Mouse (Mus musculus) spleen, postnatal 4 days (tissue): ENCODE measurements around the gene Rad51.

Experiments
- DNase-seq, 2 experiments: peaks; one replicate each; pipeline ENCODE4 v3.0.0; 2022; ENCODE audit warnings: low spot score in 2 of 2

Rad51 gene

GRCm38 (mm10) chr2:119112438-119113112 lies at the start of gene Rad51:
TSS of gene Rad51 (plus strand) at chr2:119112793.
- peak; percentile 85 to 90 for DNase-seq

DNA sequence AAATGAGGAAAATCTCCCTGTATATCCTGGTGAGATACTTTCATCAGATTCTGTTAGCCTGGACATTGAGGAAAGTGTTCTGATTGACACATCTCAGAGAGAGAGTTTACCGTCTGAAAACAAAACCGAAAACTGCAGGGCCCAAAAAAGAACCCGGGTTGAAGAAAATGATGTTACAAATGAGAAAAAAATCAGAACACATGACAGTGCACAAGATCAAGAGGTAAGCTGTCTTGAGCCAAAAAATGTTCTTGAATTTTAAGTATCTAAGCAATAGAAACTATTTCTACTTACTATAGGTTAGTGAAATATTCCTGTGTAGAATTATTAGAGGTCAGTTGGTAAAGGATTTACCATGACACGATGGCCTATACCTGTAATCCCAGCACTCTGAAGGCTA lies 40.2 kb upstream of the Rad51 start:
- no peak for DNase-seq

- DNase-seq = no peak
Observed at GRCm38 (mm10) chr2:119086156-119086555, 26.4 kb upstream of the Rad51 start.

GRCm38 (mm10) chr2:119101552-119101951 lies 11.0 kb upstream of the Rad51 start:
- no peak for DNase-seq

DNA sequence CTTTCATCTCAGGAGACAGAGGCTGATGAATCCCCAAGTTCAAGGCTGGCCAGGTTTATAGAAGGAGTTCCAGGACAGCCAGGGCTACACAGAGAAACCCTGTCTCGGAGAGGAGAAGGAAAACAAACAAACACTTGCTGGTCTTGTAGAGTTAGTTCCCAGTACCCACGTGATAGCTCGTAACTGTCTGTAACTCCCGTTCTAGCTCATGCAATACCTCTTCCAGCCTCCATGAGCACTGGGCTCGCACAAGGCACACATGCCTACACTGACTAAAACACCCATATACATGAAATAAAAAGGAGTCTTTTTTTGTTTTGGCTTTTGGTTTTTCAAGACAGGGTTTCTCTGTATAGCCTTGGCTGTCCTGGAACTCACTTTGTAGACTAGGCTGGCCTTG lies 6.0 kb upstream of the Rad51 start:
- DNase-seq = no peak

DNA sequence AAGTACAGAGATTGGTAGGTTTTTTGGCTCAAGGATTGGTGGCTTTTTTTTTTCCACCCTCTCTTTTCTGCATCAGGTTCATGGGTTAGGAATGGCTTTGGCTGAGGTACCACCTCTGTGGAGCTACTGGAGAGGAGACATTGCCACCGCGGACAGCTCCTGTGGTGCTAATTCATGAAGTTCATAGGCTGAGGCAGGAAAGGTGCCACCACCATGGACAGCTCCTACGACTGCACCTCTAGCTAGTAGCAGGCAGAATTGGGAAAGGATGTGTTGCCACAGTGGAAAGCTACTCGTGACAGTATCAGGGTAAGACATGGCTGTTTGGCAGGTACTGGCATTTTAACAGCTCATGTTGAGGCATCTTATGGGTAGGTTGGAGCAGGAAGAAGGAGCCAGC lies 4.0 kb upstream of the Rad51 start:
- peak in 1 of 2 experiments; percentile 31 for DNase-seq

DNA sequence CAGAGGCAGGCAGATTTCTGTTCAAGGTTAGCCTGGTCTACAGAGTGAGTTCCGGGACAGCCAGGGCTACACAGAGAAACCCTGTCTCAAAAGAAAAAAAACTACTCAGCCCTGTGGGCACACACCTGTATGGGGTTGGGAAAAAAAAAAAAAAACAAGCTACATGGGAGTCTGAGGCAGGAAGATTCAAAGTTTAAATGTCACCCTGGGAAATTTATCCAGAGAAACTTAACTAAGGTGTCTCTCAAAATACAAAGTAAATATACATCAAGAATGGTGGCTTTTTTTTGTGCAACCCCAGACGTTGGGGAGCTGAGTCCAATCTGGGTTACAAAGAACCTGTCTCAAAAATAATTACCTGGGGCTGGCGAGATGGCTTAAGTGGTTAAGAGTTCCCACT lies 1.5 kb upstream of the Rad51 start:
- DNase-seq = no peak

DNA sequence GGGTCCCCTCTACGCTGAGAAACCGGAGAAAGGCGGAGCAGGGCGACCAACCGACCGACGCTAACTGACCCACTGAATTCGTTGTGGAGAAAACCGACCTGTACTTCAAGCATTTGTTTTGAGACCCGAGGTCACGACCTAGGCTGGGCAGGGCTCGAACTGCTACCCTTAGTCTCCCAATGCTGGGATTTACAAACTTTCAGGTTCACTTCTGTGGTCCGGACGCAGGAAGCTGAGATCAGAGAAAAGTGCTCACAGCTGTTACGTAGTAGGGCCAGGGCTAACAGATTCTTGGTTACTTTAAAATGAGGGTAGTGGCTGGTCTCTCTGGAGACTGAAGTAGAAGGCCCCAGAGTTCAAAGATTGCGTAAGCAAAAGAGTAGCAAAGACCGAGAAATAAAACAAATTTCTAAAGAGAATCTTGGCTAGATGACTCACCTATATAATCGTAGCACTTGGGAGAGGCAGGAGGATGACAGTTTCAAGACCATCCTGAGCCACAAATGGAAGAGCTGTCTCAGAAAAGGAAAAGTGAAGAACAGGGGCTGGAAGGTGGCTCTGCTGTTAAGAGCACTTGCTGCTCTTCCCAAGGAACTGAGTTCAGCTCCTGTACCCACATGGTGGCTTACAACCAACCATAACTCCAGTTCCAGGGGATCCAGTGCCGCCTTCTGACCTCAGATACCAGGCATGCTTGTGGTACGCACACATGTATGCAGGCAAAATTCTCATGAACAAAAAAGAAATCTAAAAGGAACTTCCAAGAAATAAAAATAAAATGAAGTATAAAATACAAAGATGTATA lies 730 bp downstream of the Rad51 start:
- no peak for DNase-seq

GRCm38 (mm10) chr2:119136346-119136898 lies 23.8 kb downstream of the Rad51 start:
- peak in 1 of 2 experiments; percentile 49 for DNase-seq

DNA sequence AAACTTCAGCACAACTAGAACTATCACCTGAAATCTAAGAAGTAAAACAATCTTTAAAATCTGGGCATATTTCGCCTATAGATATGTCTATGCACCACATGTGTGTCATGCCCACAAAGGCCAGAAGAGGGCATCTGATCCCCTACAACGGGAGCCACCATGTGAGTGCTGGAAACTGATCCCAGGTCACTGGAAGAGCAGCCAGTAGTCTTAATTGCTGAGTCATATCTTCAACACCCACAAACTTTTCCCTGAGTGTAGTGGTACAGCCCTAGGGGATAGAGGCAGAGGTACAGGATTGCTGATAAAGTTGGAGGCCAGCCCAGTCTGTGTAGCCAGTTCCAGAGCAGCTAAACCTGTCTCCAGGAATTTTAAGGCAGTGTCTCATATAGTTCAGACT lies 32.6 kb downstream of the Rad51 start:
- no peak for DNase-seq

- DNase-seq = no peak
Observed at GRCm38 (mm10) chr2:119146435-119146834, 33.8 kb downstream of the Rad51 start.

GRCm38 (mm10) chr2:119147160-119147678 lies 34.6 kb downstream of the Rad51 start:
- no peak for DNase-seq

GRCm38 (mm10) chr2:119147775-119148174 lies 35.2 kb downstream of the Rad51 start:
- DNase-seq = no peak

DNA sequence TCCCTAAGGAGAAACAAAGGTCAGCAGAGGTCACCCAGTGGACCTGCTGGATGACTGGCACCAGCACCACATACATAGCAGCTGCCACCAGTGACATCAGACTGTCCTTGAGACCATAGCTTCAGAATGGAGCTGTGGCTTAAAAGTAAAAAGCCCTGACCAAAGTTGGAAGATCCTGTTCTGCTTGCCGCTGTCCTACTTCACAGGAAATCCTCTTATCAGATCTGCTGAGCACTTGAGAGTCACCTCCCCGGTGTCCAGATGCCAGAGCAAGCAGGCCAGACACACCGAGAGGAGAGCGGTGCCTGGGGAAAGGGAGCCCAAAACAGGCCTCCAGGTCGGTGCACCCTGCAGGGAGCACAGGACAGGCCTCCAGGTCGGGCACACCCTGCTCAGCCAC lies 39.7 kb downstream of the Rad51 start:
- DNase-seq = no peak

GRCm38 (mm10) chr2:119154683-119155082 lies 42.1 kb downstream of the Rad51 start:
- no peak for DNase-seq

DNA sequence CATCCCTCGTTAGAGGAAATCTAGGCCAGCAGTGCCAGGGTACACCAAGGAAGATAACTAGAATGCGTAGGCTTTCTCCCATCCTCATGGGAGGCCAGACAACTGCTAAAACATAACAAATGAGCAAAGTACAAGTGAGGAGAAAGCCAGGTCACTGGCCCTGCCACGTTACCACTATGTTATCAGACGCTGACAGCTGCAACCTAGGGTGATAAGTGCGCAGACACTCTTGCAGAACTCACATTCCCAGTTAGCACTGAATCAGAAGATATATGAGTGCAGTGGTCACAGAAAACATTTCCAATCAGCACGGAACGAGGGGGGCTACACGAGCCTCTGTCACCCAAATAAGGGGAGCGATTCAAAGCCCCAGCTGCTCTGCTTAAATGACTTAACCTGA lies 42.8 kb downstream of the Rad51 start:
- DNase-seq = peak in 1 of 2 experiments; percentile 70

DNA sequence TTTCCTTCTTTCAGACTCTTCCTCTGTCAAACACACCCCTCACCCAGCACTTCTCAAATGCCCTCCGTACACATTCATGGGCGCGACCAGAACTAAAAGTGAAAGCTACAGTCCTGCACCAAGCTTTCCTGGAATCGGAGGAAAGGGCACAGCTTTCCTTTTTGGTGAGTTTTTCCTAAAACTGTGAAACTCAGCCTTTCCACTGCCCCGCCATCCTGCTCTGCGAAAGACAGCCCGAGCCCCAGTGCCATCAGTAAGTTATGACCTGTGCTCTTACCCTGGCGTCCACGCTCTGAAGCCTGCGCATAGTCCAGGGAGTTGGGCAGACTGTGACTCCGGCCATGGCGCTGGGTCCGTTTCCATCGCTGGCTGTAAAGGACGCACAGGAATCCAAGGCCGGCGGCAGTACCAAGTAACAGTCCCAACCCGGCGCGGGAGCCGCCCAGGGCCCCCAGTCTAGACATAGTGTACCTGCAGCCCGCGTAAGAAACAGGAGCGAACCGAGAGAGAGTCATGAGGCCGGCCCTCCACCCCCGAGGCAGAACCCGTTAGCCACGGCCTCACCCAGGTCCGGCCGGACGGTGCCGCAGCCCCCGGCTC lies 43.6 kb downstream of the Rad51 start:
- DNase-seq = peak in 1 of 2 experiments; percentile 47

- peak; percentile 93 to 96 for DNase-seq
Observed at GRCm38 (mm10) chr2:119156681-119157572, 44.3 kb downstream of the Rad51 start, which contains the start of gene Rmdn3. TSS of gene Rmdn3 (minus strand) at chr2:119157034.

DNA sequence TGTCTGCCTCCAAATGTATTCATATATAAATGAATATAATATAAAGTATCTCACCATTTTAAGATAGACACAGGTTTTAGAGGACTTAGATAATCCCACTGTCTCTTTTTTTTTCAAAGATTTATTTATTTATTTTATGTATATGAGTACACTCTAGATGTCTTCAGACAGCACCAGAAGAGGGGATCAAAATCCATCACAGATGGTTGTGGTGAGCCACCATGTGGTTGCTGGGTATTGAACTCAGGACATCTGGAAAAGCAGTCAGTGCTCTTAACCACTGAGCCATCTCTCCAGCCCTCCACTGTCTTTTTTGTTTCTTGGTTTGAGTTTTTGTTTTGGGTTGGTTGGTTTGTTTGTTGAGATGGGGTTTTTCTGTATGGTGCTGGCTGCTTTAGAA lies 45.2 kb downstream of the Rad51 start:
- no peak for DNase-seq

DNA sequence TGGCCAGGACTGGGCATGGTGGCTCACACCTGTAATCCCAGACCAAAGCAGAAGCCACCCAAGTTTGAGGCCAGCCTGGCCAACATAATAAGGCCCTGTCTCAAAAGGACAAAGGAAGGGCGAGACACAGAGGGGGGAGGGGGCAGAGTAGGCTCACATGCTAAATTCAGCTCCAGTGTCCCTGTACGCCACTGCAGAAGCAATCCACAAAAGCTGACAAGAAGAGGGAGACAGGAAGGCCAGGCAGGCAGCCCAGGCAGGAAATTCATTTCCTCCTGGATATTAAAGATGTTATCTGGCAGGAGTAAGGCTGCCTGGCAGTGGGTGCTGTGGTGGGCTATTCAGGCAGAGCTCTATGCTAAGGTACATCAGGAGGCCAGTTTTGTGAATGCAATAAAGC lies 48.7 kb downstream of the Rad51 start:
- DNase-seq = no peak

GRCm38 (mm10) chr2:119163135-119163534 lies 50.5 kb downstream of the Rad51 start:
- DNase-seq = no peak
